Comparison of ENCODE assay signal across 17 mouse cellular contexts in genomic region chr2:71323886-71324285, GRCm38 (mm10). TPM values are rescaled to one million over a fixed set of nuclear protein-coding genes. Genes with fewer than 3 reads are reported as not detected.
DNase-seq lines count a peak whose midpoint lies in the region; TF ChIP-seq lines count a peak whose summit lies in the region.
"Had no signal": no experiment of that assay in that cellular context is flagged by ENCODE, and none has a peak within 500 bp of the region (broad histone marks: within the 10 kb centered on the region; RNA-seq: fewer than 3 reads in every experiment).

No protein-coding gene starts in this region.

- DNase-seq in adrenal gland, adult 2 months, result peak; percentile 35
- no peak for DNase-seq in adrenal gland, adult 18-20 months (ENCODE audit: low spot score in 2 of 2)
- DNase-seq in heart, adult 11 months, result peak; percentile 67
- DNase-seq in heart, adult 2 months, result no peak
- DNase-seq: adrenal gland, adult 8-10 months; adrenal gland, postnatal 10 days; adrenal gland, postnatal 14 days; adrenal gland, postnatal 25 days; adrenal gland, postnatal 36 days; B cell, adult 2 months; cerebellum, adult 11 months; cerebellum, adult 11-12 months; cerebellum, adult 18-20 months; cerebellum, adult 2 months; cerebellum, adult 8-10 months had no signal

- H3K27ac ChIP-seq in heart, adult 2 months, result no peak overlapping the region

- no peak overlapping the region for H3K9ac ChIP-seq in heart, adult 2 months (ENCODE audit: low read depth, low read length)

- H3K4me3 ChIP-seq in heart, adult 2 months, result no peak overlapping the region

- peaks cover 1% of the 10 kb centered on the region; the same call in 1 of the 2 replicates for H3K4me1 ChIP-seq in heart, adult 2 months (ENCODE audit: control insufficient read depth, insufficient read depth, low read length)

- WGBS in heart, adult 2 months, result 87% methylated on average over 7 of the region's 7 CpGs

- TF ChIP-seq CTCF in heart, adult 2 months (IDR thresholded peaks at IDR 0.05), result no peak

- intact Hi-C loops in heart, adult 2 months (cut with DNase I), result no loop called here

- no peaks in the 10 kb centered on the region for H3K27me3 ChIP-seq in heart, adult 2 months (ENCODE audit: control insufficient read depth, insufficient read depth, low read length)
- H3K27me3 ChIP-seq: CH12.LX, Patski had no signal

- H3K36me3 ChIP-seq in heart, adult 2 months (ENCODE audit: control insufficient read depth, insufficient read depth, low read length), result peaks cover 4% of the 10 kb centered on the region

- H3K79me2 ChIP-seq in heart, adult 2 months (replicated peaks; ENCODE audit: control insufficient read depth, insufficient read depth, low read length), result no peaks in the 10 kb centered on the region

- TF ChIP-seq POLR2A in heart, adult 2 months (IDR thresholded peaks at IDR 0.05; ENCODE audit: insufficient read depth, low read depth, low read length), result no peak

- TF ChIP-seq EP300 in heart, adult 2 months (IDR thresholded peaks at IDR 0.05; ENCODE audit: insufficient read depth, low read depth, low read length), result no peak

RNA-seq across cellular contexts. Expression of gene Slc25a12, which starts 43.7 kb away (rescaled TPM):
- total RNA-seq in adrenal gland, adult 2 months (2021), result 10 to 100 TPM; 60.7 to 74.1 TPM
- 32.8 and 46.3 TPM in 2 replicates for polyA plus RNA-seq in adrenal gland, adult 2 months (2012; rRNA removed)
- total RNA-seq in adrenal gland, adult 18-20 months (2021), result 10 to 100 TPM; 43.0 to 78.8 TPM
- total RNA-seq in heart, adult 2 months (2021), result 100 to 1,000 TPM; 228 to 252 TPM
- 154 and 212 TPM in 2 replicates for polyA plus RNA-seq in heart, adult 2 months (2012; rRNA removed)

Comparison
In these comparisons a context has a peak if more than half of its experiments do, and no peak if none do; other contexts are left out.
1. DNase-seq: peak in adrenal gland, adult 2 months (single experiment) and heart, adult 11 months (single experiment); none in adrenal gland, adult 18-20 months (0 of 2) and heart, adult 2 months (0 of 2).